In genomic region chr17:5850031-5850430, GRCm38 (mm10) we compare ENCODE assay signal across 11 mouse cellular contexts. TPM values are rescaled to one million over a fixed set of nuclear protein-coding genes. Genes with fewer than 3 reads are reported as not detected.
DNase-seq lines count a peak whose midpoint lies in the region; ATAC-seq and TF ChIP-seq lines count a peak whose summit lies in the region.
"Had no signal": no experiment of that assay in that cellular context is flagged by ENCODE, and none has a peak within 500 bp of the region (broad histone marks: within the 10 kb centered on the region; RNA-seq: fewer than 3 reads in every experiment).

No protein-coding gene starts in this region.

- no peak overlapping the region for H3K4me3 ChIP-seq in heart, embryonic 12.5 days
- no peak overlapping the region for H3K4me3 ChIP-seq in kidney, postnatal 0 days (replicated peaks; ENCODE audit: low read depth, low read length)
- no peak overlapping the region for H3K4me3 ChIP-seq in ES-Bruce4 (ENCODE audit: low read depth, low read length)
- H3K4me3 ChIP-seq in hindbrain, embryonic 16.5 days (ENCODE audit: low read length): no peak overlapping the region
- H3K4me3 ChIP-seq: myocyte had no signal

- H3K4me2 ChIP-seq in heart, embryonic 12.5 days: peak overlapping the region; percentile 77
- H3K4me2 ChIP-seq in kidney, postnatal 0 days (ENCODE audit: low read length): no peak overlapping the region
- H3K4me2 ChIP-seq in hindbrain, embryonic 16.5 days (ENCODE audit: low read length): peak overlapping the region; percentile 51; the same call in 1 of the 2 replicates

- peaks cover 7% of the 10 kb centered on the region for H3K36me3 ChIP-seq in heart, embryonic 12.5 days
- no peaks in the 10 kb centered on the region for H3K36me3 ChIP-seq in kidney, postnatal 0 days (ENCODE audit: insufficient read depth, low read length)
- H3K36me3 ChIP-seq in ES-Bruce4 (ENCODE audit: control insufficient read depth, insufficient read depth, low read length, poor library complexity, severe bottlenecking): peaks cover 8% of the 10 kb centered on the region
- no peaks in the 10 kb centered on the region for H3K36me3 ChIP-seq in hindbrain, embryonic 16.5 days (ENCODE audit: control insufficient read depth, insufficient read depth, low read length)

- no peaks in the 10 kb centered on the region for H3K9me3 ChIP-seq in heart, embryonic 12.5 days (replicated peaks)
- H3K9me3 ChIP-seq in kidney, postnatal 0 days (replicated peaks; ENCODE audit: low read length): no peaks in the 10 kb centered on the region
- no peaks in the 10 kb centered on the region for H3K9me3 ChIP-seq in ES-Bruce4 (replicated peaks; ENCODE audit: control insufficient read depth, insufficient read depth, low read length, poor library complexity, severe bottlenecking)
- H3K9me3 ChIP-seq in hindbrain, embryonic 16.5 days (ENCODE audit: control insufficient read depth, low read length): no peaks in the 10 kb centered on the region
- H3K9me3 ChIP-seq: forebrain, embryonic 13.5 days had no signal

- no peak for TF ChIP-seq CTCF in kidney, postnatal 0 days (IDR thresholded peaks at IDR 0.05; ENCODE audit: low read depth)
- no peak for TF ChIP-seq CTCF in ES-Bruce4 (IDR thresholded peaks at IDR 0.05; ENCODE audit: low read depth, low read length)

- H3K4me1 ChIP-seq in heart, embryonic 12.5 days (replicated peaks): peaks cover 32% of the 10 kb centered on the region
- H3K4me1 ChIP-seq in kidney, postnatal 0 days (replicated peaks; ENCODE audit: insufficient read depth, low read length): peaks cover 9% of the 10 kb centered on the region
- H3K4me1 ChIP-seq in ES-Bruce4 (ENCODE audit: control insufficient read depth, insufficient read depth, low read length): no peaks in the 10 kb centered on the region
- peaks cover 6% of the 10 kb centered on the region; the same call in 1 of the 2 replicates for H3K4me1 ChIP-seq in hindbrain, embryonic 16.5 days (ENCODE audit: control insufficient read depth, insufficient read depth, low read depth, low read length)

- H3K27ac ChIP-seq in heart, embryonic 12.5 days (ENCODE audit: poor library complexity, severe bottlenecking): no peak overlapping the region
- peak overlapping the region; percentile 89; the same call in 1 of the 2 replicates for H3K27ac ChIP-seq in kidney, postnatal 0 days
- H3K27ac ChIP-seq in ES-Bruce4 (ENCODE audit: insufficient read depth, low read length): no peak overlapping the region
- H3K27ac ChIP-seq in hindbrain, embryonic 16.5 days (ENCODE audit: low read depth, low read length): no peak overlapping the region
- H3K27ac ChIP-seq: forebrain, embryonic 13.5 days had no signal

- H3K9ac ChIP-seq in heart, embryonic 12.5 days: no peak overlapping the region
- no peak overlapping the region for H3K9ac ChIP-seq in kidney, postnatal 0 days (ENCODE audit: low read depth, low read length)
- peak overlapping the region; percentile 58; the same call in 1 of the 2 replicates for H3K9ac ChIP-seq in ES-Bruce4 (ENCODE audit: low read depth, poor library complexity, severe bottlenecking)
- H3K9ac ChIP-seq in hindbrain, embryonic 16.5 days (ENCODE audit: low read depth, low read length): no peak overlapping the region

- no peak for TF ChIP-seq POLR2A in ES-Bruce4 (IDR thresholded peaks at IDR 0.05; ENCODE audit: insufficient read depth, low read length)

- 92% methylated on average over 3 of the region's 3 CpGs for WGBS in heart, embryonic 12.5 days
- WGBS in kidney, postnatal 0 days: 95% methylated on average over 3 of the region's 3 CpGs
- WGBS in hindbrain, embryonic 16.5 days: 94% methylated on average over 3 of the region's 3 CpGs

- no peak for DNase-seq in heart, postnatal 36 days
- DNase-seq in kidney, postnatal 0 days (ENCODE audit: low spot score): no peak
- no peak for DNase-seq in kidney, postnatal 36 days
- DNase-seq in adrenal gland, postnatal 36 days: no peak
- DNase-seq in spleen, postnatal 14 days (ENCODE audit: low spot score in 2 of 2): no peak
- DNase-seq: thymus, postnatal 36 days had no signal

- H3K27me3 ChIP-seq in heart, embryonic 12.5 days (replicated peaks): no peaks in the 10 kb centered on the region
- no peaks in the 10 kb centered on the region for H3K27me3 ChIP-seq in kidney, postnatal 0 days (ENCODE audit: insufficient read depth, low read length)
- no peaks in the 10 kb centered on the region for H3K27me3 ChIP-seq in ES-Bruce4 (ENCODE audit: control insufficient read depth, insufficient read depth, low read length, poor library complexity, severe bottlenecking)
- no peaks in the 10 kb centered on the region for H3K27me3 ChIP-seq in hindbrain, embryonic 16.5 days (replicated peaks; ENCODE audit: control insufficient read depth, insufficient read depth, low read length)
- H3K27me3 ChIP-seq: forebrain, embryonic 13.5 days had no signal

- intact Hi-C loops in heart, postnatal 36 days (cut with DNase I): no loop called here

- no peak for TF ChIP-seq EP300 in ES-Bruce4 (IDR thresholded peaks at IDR 0.05; ENCODE audit: insufficient read depth, low read depth, low read length)

- ATAC-seq in heart, embryonic 12.5 days (ENCODE audit: insufficient number of reproducible peaks, low FRiP score): no peak
- no peak for ATAC-seq in kidney, postnatal 0 days (replicated peaks; ENCODE audit: low FRiP score, low read depth)
- ATAC-seq in hindbrain, embryonic 16.5 days: no peak

RNA-seq across cellular contexts. Expression of gene Snx9, which starts 8.9 kb away (rescaled TPM):
- polyA plus RNA-seq in heart, embryonic 12.5 days (2016; fragmentation: Nextera tagmentation; extraction: Ambion mirVana): 28.9 and 29.6 TPM in 2 replicates
- total RNA-seq in heart, postnatal 36 days (2021): 10 to 100 TPM; 31.0 to 32.6 TPM
- polyA plus RNA-seq in kidney, postnatal 0 days (2015; fragmentation: Nextera tagmentation; extraction: Ambion mirVana): 41.7 and 41.9 TPM in 2 replicates
- polyA plus RNA-seq in ES-Bruce4 (2011; ENCODE audit: insufficient read depth, insufficient read length, low read depth, missing spikeins): 45.1 and 46.8 TPM in 2 replicates
- 6.1 and 7.6 TPM in 2 replicates for polyA plus RNA-seq in hindbrain, embryonic 16.5 days (2015; fragmentation: Nextera tagmentation; extraction: Ambion mirVana)
- 10 to 100 TPM; 49.7 to 57.2 TPM for total RNA-seq in adrenal gland, postnatal 36 days (2021)
